Mouse (Mus musculus): ENCODE data around the gene Asic2. TPM values are rescaled to one million over a fixed set of nuclear protein-coding genes. Genes with fewer than 3 reads are reported as not detected.

The Asic2 gene
- polyA plus RNA-seq, 1 experiment from 2014 or later, result 7.7 TPM

DNA sequence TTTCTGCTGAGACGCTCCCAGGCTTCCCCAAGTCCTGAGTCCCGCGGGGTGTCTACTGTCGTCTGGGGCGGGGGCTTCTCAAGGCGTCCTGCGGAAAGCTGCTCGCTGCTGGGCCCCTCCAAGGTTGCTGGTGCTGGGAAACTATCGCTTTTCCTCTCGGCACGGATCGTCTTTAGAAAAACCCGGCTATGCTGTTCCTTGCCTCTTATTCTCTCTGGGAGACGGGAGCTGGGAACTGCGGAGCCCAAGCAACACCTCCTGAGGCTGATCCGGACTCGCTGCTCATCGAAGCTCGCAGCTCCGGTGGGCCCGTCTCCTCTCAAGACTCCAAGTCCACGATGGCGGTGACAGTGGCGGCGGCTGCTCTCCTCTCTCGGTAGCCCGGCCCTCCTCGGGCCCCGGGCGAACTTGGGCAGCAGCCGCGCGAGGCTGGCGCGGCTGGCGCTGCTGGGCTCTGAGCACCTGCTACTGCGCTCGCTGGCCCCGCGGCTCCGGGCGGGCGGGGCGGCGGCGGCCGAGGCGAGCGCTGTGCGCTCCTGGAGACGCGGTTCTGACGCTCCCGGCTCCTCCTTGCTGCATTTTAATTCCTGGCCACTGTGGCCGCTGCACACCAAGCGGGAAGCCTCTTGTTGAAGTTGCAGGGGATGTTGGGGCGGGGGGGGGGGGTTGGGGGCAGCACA, 815.0 kb downstream of the Asic2 start:
- peak overlapping the region; percentile 86 for H3K9ac ChIP-seq
- ATAC-seq (ENCODE audit: low FRiP score), result peak; percentile 91
- peak overlapping the region; percentile 65 for H3K4me3 ChIP-seq
- H3K27me3 ChIP-seq, result peaks cover 41% of the 10 kb centered on the region
- H3K9me3 ChIP-seq, result no peaks in the 10 kb centered on the region
- H3K4me1 ChIP-seq (replicated peaks), result peaks cover 39% of the 10 kb centered on the region
- WGBS, result under 1% methylated on average over 55 of the region's 57 CpGs
- H3K27ac ChIP-seq, result peak overlapping the region; percentile 79
- no peaks in the 10 kb centered on the region for H3K36me3 ChIP-seq
- H3K4me2 ChIP-seq, result peak overlapping the region; percentile 94

- peak; percentile 78 for ATAC-seq (ENCODE audit: low FRiP score)
- Histone ChIP-seq H3K27ac (peak overlapping the region; percentile 79), H3K4me3 (peak overlapping the region; percentile 65), H3K36me3 (no peaks in the 10 kb centered on the region), H3K9me3 (no peaks in the 10 kb centered on the region), H3K27me3 (peaks cover 41% of the 10 kb centered on the region), H3K4me1 (replicated peaks) (peaks cover 42% of the 10 kb centered on the region), H3K4me2 (peak overlapping the region; percentile 94), H3K9ac (peak overlapping the region; percentile 86)
- WGBS, result under 1% methylated on average over 54 of the region's 55 CpGs
These were observed 815.6 kb downstream of the Asic2 start for GRCm38 (mm10) chr11:81152460-81153160.

GRCm38 (mm10) chr11:81152021-81152385, 816.3 kb downstream of the Asic2 start:
- Histone ChIP-seq H3K4me3 (peak overlapping the region; percentile 65), H3K36me3 (no peaks in the 10 kb centered on the region), H3K9me3 (no peaks in the 10 kb centered on the region), H3K27me3 (peaks cover 41% of the 10 kb centered on the region), H3K4me1 (replicated peaks) (peaks cover 42% of the 10 kb centered on the region), H3K9ac (peak overlapping the region; percentile 86), H3K4me2 (peak overlapping the region; percentile 94), H3K27ac (peak overlapping the region; percentile 79)
- ATAC-seq (ENCODE audit: low FRiP score), result peak; percentile 33
- under 1% methylated on average over 40 of the region's 42 CpGs for WGBS

GRCm38 (mm10) chr11:81151286-81152020, 816.8 kb downstream of the Asic2 start:
- peak overlapping the region; percentile 94 for H3K4me2 ChIP-seq
- H3K9ac ChIP-seq, result peak overlapping the region; percentile 86
- no peak; the same call in 1 of the 2 replicates for ATAC-seq (ENCODE audit: low FRiP score)
- H3K27me3 ChIP-seq, result peaks cover 41% of the 10 kb centered on the region
- WGBS, result 4% methylated on average over 36 of the region's 36 CpGs
- peaks cover 45% of the 10 kb centered on the region for H3K4me1 ChIP-seq (replicated peaks)
- H3K4me3 ChIP-seq, result peak overlapping the region; percentile 65
- peak overlapping the region; percentile 79 for H3K27ac ChIP-seq
- no peaks in the 10 kb centered on the region for H3K9me3 ChIP-seq
- no peaks in the 10 kb centered on the region for H3K36me3 ChIP-seq

GRCm38 (mm10) chr11:81150621-81151020, 817.6 kb downstream of the Asic2 start:
- no peak overlapping the region for H3K9ac ChIP-seq
- 74% methylated on average over 8 of the region's 8 CpGs for WGBS
- peaks cover 35% of the 10 kb centered on the region for H3K27me3 ChIP-seq
- H3K36me3 ChIP-seq, result no peaks in the 10 kb centered on the region
- ATAC-seq (ENCODE audit: low FRiP score), result no peak
- no peaks in the 10 kb centered on the region for H3K9me3 ChIP-seq
- H3K4me1 ChIP-seq (replicated peaks), result peaks cover 45% of the 10 kb centered on the region
- peak overlapping the region; percentile 41 for H3K4me2 ChIP-seq
- peak overlapping the region; percentile 16 for H3K4me3 ChIP-seq
- H3K27ac ChIP-seq, result no peak overlapping the region

GRCm38 (mm10) chr11:81148423-81148822, 819.8 kb downstream of the Asic2 start:
- Histone ChIP-seq H3K4me2 (no peak overlapping the region), H3K36me3 (no peaks in the 10 kb centered on the region), H3K27ac (no peak overlapping the region), H3K9ac (no peak overlapping the region), H3K4me1 (replicated peaks) (peaks cover 39% of the 10 kb centered on the region), H3K9me3 (no peaks in the 10 kb centered on the region), H3K4me3 (no peak overlapping the region), H3K27me3 (peaks cover 27% of the 10 kb centered on the region)
- no peak for ATAC-seq (ENCODE audit: low FRiP score)
- WGBS, result 69% methylated on average over 10 of the region's 10 CpGs

GRCm38 (mm10) chr11:81146574-81147157, 821.6 kb downstream of the Asic2 start:
- WGBS, result 85% methylated on average over 9 of the region's 9 CpGs
- Histone ChIP-seq H3K27me3 (peaks cover 24% of the 10 kb centered on the region), H3K9me3 (no peaks in the 10 kb centered on the region), H3K4me3 (no peak overlapping the region), H3K4me1 (replicated peaks) (peaks cover 32% of the 10 kb centered on the region), H3K36me3 (no peaks in the 10 kb centered on the region), H3K9ac (no peak overlapping the region), H3K27ac (no peak overlapping the region), H3K4me2 (no peak overlapping the region)
- no peak for ATAC-seq (ENCODE audit: low FRiP score)

GRCm38 (mm10) chr11:81135141-81135540, 833.1 kb downstream of the Asic2 start:
- H3K4me2 ChIP-seq, result no peak overlapping the region
- no peak for ATAC-seq (ENCODE audit: low FRiP score)
- H3K9ac ChIP-seq, result no peak overlapping the region
- H3K27me3 ChIP-seq, result no peaks in the 10 kb centered on the region
- no peaks in the 10 kb centered on the region for H3K9me3 ChIP-seq
- H3K4me1 ChIP-seq (replicated peaks), result peaks cover 8% of the 10 kb centered on the region
- no peak overlapping the region for H3K27ac ChIP-seq
- H3K4me3 ChIP-seq, result no peak overlapping the region
- 43% methylated on average over 4 of the region's 4 CpGs for WGBS
- no peaks in the 10 kb centered on the region for H3K36me3 ChIP-seq

DNA sequence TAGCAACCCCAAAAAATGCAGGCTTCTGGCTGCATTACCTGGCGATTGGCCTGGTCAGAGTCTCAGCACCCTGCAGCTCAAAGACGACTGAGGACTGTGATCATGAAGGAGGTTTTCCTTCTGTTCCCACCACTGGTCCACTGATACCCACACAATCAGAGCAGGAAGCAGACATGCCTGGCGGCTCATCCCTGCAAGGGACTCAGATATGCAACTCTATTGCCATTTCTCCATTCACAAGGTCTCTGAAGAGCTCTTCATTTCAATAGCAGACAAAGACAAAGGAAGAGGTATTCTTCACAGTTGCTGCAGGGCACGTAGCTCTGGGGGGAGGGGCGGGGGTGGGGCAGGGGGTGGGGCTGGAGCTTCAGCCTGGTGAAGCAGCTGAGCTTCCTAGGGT, 834.3 kb downstream of the Asic2 start:
- Histone ChIP-seq H3K27me3 (no peaks in the 10 kb centered on the region), H3K9me3 (no peaks in the 10 kb centered on the region), H3K36me3 (no peaks in the 10 kb centered on the region), H3K4me3 (no peak overlapping the region), H3K4me2 (no peak overlapping the region), H3K4me1 (replicated peaks) (peaks cover 8% of the 10 kb centered on the region), H3K9ac (no peak overlapping the region), H3K27ac (peak overlapping the region; percentile 24; the same call in 1 of the 2 replicates)
- no peak for ATAC-seq (ENCODE audit: low FRiP score)
- WGBS, result 7% methylated on average over 5 of the region's 5 CpGs

- no peaks in the 10 kb centered on the region for H3K36me3 ChIP-seq
- whole genome bisulfite sequencing, result 89% methylated on average over 7 of the region's 7 CpGs
- no peak for ATAC-seq (ENCODE audit: low FRiP score)
These were observed 835.6 kb downstream of the Asic2 start for GRCm38 (mm10) chr11:81132669-81133068.

DNA sequence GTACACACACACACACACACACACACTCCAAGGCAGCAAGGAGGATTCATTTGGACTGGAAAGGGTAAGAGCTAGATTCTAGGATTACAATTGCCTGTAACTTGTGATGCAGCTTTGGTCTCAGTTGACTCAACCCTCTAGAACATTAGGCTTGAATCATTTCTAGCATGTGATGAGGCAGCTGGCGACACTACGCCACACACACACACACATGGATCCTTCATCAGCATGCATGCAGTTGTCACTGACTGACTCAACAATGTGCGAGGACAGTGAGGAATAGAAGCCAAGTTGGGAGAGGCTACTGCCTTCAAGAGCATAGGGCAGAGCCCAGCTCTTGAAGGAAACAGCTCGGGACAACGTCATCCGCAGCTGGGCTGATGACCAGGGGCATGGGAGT, 843.9 kb downstream of the Asic2 start:
- H3K27me3 ChIP-seq, result no peaks in the 10 kb centered on the region
- no peaks in the 10 kb centered on the region for H3K36me3 ChIP-seq
- H3K4me2 ChIP-seq, result no peak overlapping the region
- H3K4me3 ChIP-seq, result no peak overlapping the region
- H3K9me3 ChIP-seq, result no peaks in the 10 kb centered on the region
- peaks cover 19% of the 10 kb centered on the region; the same call in 1 of the 2 replicates for H3K4me1 ChIP-seq (replicated peaks)
- no peak overlapping the region for H3K27ac ChIP-seq
- WGBS, result 93% methylated on average over 6 of the region's 6 CpGs
- ATAC-seq (ENCODE audit: low FRiP score), result no peak
- no peak overlapping the region for H3K9ac ChIP-seq

More at GRCm38 (mm10) chr11:81132669-81133068, 835.6 kb downstream of the Asic2 start:
- H3K9me3 ChIP-seq, result no peaks in the 10 kb centered on the region
- no peak overlapping the region for H3K27ac ChIP-seq
- H3K4me1 ChIP-seq (replicated peaks), result peaks cover 8% of the 10 kb centered on the region
- no peak overlapping the region for H3K4me3 ChIP-seq
- H3K4me2 ChIP-seq, result no peak overlapping the region
- no peak overlapping the region for H3K9ac ChIP-seq
- H3K27me3 ChIP-seq, result no peaks in the 10 kb centered on the region

DNA sequence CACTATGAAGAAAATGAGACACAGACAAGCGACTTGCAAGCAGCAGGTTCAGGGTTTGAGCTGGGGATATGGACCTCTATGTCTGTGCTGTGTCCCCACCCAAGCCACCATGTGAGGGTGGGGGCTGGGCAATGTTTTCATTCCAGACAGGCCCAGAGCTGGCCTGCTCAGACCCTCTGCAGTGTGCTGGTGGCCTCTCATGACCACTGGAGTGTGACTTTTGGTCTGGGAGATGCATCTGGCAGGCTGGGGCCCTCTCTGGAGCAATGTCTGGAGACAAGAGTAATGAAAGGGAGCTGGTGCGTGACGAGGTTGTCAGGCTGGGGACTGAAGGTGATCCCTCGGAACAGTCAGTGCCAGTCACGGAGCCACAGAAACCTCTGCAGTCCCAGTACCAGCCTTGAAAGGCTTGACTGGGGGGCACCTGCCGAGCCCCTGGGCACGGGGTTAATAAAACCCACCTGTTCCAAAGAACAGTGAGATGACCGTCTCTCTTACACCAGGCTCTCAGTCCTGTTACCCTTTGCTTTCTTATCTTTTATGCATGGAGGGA, 848.2 kb downstream of the Asic2 start:
- H3K4me2 ChIP-seq, result no peak overlapping the region
- WGBS, result 58% methylated on average over 8 of the region's 8 CpGs
- no peak for ATAC-seq (ENCODE audit: low FRiP score)
- no peak overlapping the region for H3K4me3 ChIP-seq
- H3K27ac ChIP-seq, result no peak overlapping the region; the same call in 1 of the 2 replicates
- H3K36me3 ChIP-seq, result no peaks in the 10 kb centered on the region
- no peaks in the 10 kb centered on the region for H3K27me3 ChIP-seq
- no peaks in the 10 kb centered on the region for H3K9me3 ChIP-seq
- peaks cover 32% of the 10 kb centered on the region for H3K4me1 ChIP-seq (replicated peaks)
- H3K9ac ChIP-seq, result no peak overlapping the region
